Mouse (Mus musculus): ENCODE results near the gene Abcg3. TPM values are rescaled to one million over a fixed set of nuclear protein-coding genes. Genes with fewer than 3 reads are reported as not detected.

Abcg3 gene
- polyA plus RNA-seq, 1 experiment from 2014 or later: 0.42 TPM

Other genes with a start within 250 kb of the Abcg3 start
- 2.7 and 3.2 TPM in 2 replicates for gene Zfp951, start 122.6 kb downstream of the Abcg3 start, polyA plus RNA-seq (2015; fragmentation: Nextera tagmentation; extraction: Ambion mirVana)
- 0.75 and 1.1 TPM in 2 replicates for gene Gbp9, start 156.8 kb upstream of the Abcg3 start, polyA plus RNA-seq (2015; fragmentation: Nextera tagmentation; extraction: Ambion mirVana)
- gene Gbp8, start 156.8 kb upstream of the Abcg3 start, polyA plus RNA-seq (2015; fragmentation: Nextera tagmentation; extraction: Ambion mirVana): 0.36 and 0.46 TPM in 2 replicates
- 0.82 TPM in 2 replicates for gene Gbp4, start 156.9 kb upstream of the Abcg3 start, polyA plus RNA-seq (2015; fragmentation: Nextera tagmentation; extraction: Ambion mirVana)

Data from midbrain, embryonic 13.5 days (tissue).